Comparison of ENCODE assay signal across 8 mouse cellular contexts in genomic region chr11:18870121-18870931, GRCm38 (mm10).
DNase-seq lines count a peak whose midpoint lies in the region; ATAC-seq lines count a peak whose summit lies in the region.

No protein-coding gene starts in this region.

- H3K27ac ChIP-seq in midbrain, embryonic 11.5 days (ENCODE audit: low read depth, low read length) = no peak overlapping the region
- H3K27ac ChIP-seq in midbrain, embryonic 16.5 days (ENCODE audit: low read length) = no peak overlapping the region
- H3K27ac ChIP-seq in stomach, embryonic 16.5 days (ENCODE audit: low read length) = peak overlapping the region; percentile 98

- H3K4me1 ChIP-seq in midbrain, embryonic 11.5 days (ENCODE audit: control insufficient read depth, insufficient read depth, low read length) = peaks cover 23% of the 10 kb centered on the region
- peaks cover 9% of the 10 kb centered on the region for H3K4me1 ChIP-seq in midbrain, embryonic 16.5 days (ENCODE audit: control insufficient read depth, insufficient read depth, low read length)
- H3K4me1 ChIP-seq in stomach, embryonic 16.5 days (ENCODE audit: control insufficient read depth, insufficient read depth, low read length) = peaks cover 6% of the 10 kb centered on the region; the same call in 1 of the 2 replicates

- no peak for ATAC-seq in midbrain, embryonic 11.5 days (ENCODE audit: low FRiP score)
- ATAC-seq in midbrain, embryonic 16.5 days = no peak
- ATAC-seq in stomach, embryonic 16.5 days (ENCODE audit: insufficient read depth, low FRiP score) = no peak
- no peak for ATAC-seq in activated CD4-positive, CD25-positive, alpha-beta regulatory T cell, adult 4 months

- WGBS in midbrain, embryonic 11.5 days = under 1% methylated on average over 25 of the region's 25 CpGs
- 5% methylated on average over 25 of the region's 25 CpGs for WGBS in midbrain, embryonic 16.5 days
- WGBS in stomach, embryonic 16.5 days = 17% methylated on average over 25 of the region's 25 CpGs

- H3K36me3 ChIP-seq in midbrain, embryonic 11.5 days (ENCODE audit: control insufficient read depth, insufficient read depth, low read length) = no peaks in the 10 kb centered on the region
- no peaks in the 10 kb centered on the region for H3K36me3 ChIP-seq in midbrain, embryonic 16.5 days (ENCODE audit: control insufficient read depth, insufficient read depth, low read length)
- no peaks in the 10 kb centered on the region for H3K36me3 ChIP-seq in stomach, embryonic 16.5 days (ENCODE audit: control insufficient read depth, insufficient read depth, low read length)

- H3K9ac ChIP-seq in midbrain, embryonic 11.5 days (ENCODE audit: low read length) = no peak overlapping the region
- H3K9ac ChIP-seq in midbrain, embryonic 16.5 days (ENCODE audit: low read depth, low read length) = no peak overlapping the region
- peak overlapping the region; percentile 95 for H3K9ac ChIP-seq in stomach, embryonic 16.5 days (ENCODE audit: low read length)

- peaks cover 55% of the 10 kb centered on the region for H3K27me3 ChIP-seq in midbrain, embryonic 11.5 days (ENCODE audit: control insufficient read depth, insufficient read depth, low read length)
- H3K27me3 ChIP-seq in midbrain, embryonic 16.5 days (ENCODE audit: control insufficient read depth, insufficient read depth, low read depth, low read length) = no peaks in the 10 kb centered on the region; the same call in 1 of the 2 replicates
- H3K27me3 ChIP-seq in stomach, embryonic 16.5 days (ENCODE audit: control insufficient read depth, insufficient read depth, low read length) = no peaks in the 10 kb centered on the region

- peak; percentile 60 for DNase-seq in adrenal gland, adult 2 months
- DNase-seq in adrenal gland, postnatal 10 days = no peak
- peak; percentile 95 for DNase-seq in midbrain, embryonic 11.5 days (ENCODE audit: low spot score, missing footprints)
- peak; percentile 32 for DNase-seq in kidney, postnatal 10 days
- DNase-seq in thymus, postnatal 4 days = no peak

- peak overlapping the region; percentile 16; the same call in 1 of the 2 replicates for H3K4me2 ChIP-seq in midbrain, embryonic 11.5 days
- no peak overlapping the region for H3K4me2 ChIP-seq in midbrain, embryonic 16.5 days (ENCODE audit: low read length)
- peak overlapping the region; percentile 97 for H3K4me2 ChIP-seq in stomach, embryonic 16.5 days (ENCODE audit: low read depth, low read length)

- H3K4me3 ChIP-seq in midbrain, embryonic 11.5 days (ENCODE audit: low read depth, low read length) = no peak overlapping the region; the same call in 1 of the 2 replicates
- no peak overlapping the region for H3K4me3 ChIP-seq in midbrain, embryonic 16.5 days (ENCODE audit: low read depth, low read length)
- H3K4me3 ChIP-seq in stomach, embryonic 16.5 days (replicated peaks; ENCODE audit: low read length) = peak overlapping the region; percentile 57

- no peaks in the 10 kb centered on the region for H3K9me3 ChIP-seq in midbrain, embryonic 11.5 days (ENCODE audit: control insufficient read depth, low read length)
- H3K9me3 ChIP-seq in midbrain, embryonic 16.5 days (replicated peaks; ENCODE audit: control insufficient read depth, low read length, poor library complexity, severe bottlenecking) = no peaks in the 10 kb centered on the region
- no peaks in the 10 kb centered on the region for H3K9me3 ChIP-seq in stomach, embryonic 16.5 days (replicated peaks; ENCODE audit: control insufficient read depth, low read length)

Comparison
In these comparisons a context has a peak if more than half of its experiments do, and no peak if none do; other contexts are left out.
1. DNase-seq: peak in adrenal gland, adult 2 months (single experiment), midbrain, embryonic 11.5 days (single experiment) and kidney, postnatal 10 days (single experiment); none in adrenal gland, postnatal 10 days (single experiment) and thymus, postnatal 4 days (single experiment).